Mouse (Mus musculus) right cerebral cortex, postnatal 4 days (tissue): ENCODE data around the gene Ush1g.

Source experiments
- DNase-seq: peaks from one replicate; pipeline ENCODE4 v3.0.0-alpha.2; 2022

Gene Ush1g

GRCm38 (mm10) chr11:115286201-115286993 is 35.4 kb downstream of the Ush1g start:
- peak; percentile 37 for DNase-seq

DNA sequence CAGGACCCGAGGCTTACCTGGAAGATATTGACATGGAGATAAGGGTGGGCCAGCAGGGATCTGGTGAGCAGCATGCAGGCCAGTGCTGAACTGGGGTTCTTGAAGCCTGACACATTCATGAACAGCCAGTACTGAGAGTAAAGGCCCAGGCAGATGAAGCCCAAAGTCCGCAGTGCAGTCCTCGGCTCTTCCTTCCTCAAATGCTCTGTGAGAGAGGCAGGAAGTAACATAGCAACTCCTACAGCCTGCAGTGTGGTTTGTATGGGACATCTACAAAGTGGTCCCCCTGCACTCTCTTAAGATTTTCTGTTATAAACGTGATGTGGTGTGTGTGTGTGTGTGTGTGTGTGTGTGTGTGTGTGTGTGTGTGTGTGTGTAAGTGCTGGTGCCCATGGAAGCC is 36.6 kb downstream of the Ush1g start:
- no peak for DNase-seq

DNA sequence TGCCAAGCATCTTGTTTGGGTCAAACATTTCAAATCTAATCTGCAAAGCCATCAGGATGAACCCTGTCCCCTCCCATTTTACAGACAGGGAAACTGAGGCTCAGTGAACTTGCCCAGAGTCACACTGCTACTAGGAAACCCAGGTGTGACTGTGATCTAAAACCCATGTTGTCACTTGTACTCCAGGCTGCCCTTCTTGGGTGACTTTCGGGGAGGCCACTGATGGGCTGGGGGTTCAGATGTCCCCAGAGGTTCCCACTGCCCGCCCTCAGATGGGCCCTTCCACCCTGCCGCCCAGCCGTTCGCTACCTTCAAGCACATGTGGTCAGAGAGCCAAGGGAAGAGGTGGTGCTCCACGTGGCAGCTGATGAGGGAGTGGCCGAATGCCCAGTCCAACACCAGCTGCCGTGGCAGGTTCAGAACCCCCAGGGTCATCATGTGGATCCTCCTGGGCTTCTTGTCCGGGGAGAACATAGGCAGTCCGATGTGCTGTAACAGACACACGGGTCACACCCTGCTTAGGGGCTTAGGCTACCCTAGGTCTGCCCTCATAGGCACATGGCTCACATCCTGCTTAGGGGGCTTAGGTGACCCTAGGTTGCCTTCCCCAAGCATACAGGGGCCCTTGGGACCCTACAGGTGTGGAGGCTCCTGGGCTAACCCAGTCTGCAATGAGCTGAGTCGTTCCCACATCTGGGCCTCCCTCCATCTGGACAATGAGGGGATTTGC is 37.8 kb downstream of the Ush1g start:
- DNase-seq, result no peak

- no peak for DNase-seq
Measured at GRCm38 (mm10) chr11:115283486-115283765, 38.4 kb downstream of the Ush1g start.

- no peak for DNase-seq
Measured at GRCm38 (mm10) chr11:115282723-115283485, 38.9 kb downstream of the Ush1g start.

DNA sequence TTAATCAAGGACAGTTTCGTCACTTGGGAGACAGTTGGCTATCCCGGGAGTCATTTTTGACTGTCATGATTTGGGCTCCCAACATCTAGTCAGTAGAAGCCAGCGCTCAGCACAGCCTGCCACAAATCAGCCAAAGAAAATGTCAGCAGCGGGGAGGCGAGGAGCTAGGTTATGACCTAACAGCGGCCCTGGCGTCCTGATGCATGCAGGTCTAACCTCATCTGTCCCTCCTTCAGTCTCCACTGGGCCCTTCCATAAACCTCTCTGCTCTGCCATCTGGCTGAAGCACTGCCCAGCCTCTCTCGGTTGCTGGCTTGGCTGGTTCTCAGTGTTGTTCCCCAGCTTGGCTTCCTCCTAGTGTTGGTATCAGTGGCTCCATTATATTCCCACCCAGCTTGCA is 39.5 kb downstream of the Ush1g start:
- no peak for DNase-seq

DNA sequence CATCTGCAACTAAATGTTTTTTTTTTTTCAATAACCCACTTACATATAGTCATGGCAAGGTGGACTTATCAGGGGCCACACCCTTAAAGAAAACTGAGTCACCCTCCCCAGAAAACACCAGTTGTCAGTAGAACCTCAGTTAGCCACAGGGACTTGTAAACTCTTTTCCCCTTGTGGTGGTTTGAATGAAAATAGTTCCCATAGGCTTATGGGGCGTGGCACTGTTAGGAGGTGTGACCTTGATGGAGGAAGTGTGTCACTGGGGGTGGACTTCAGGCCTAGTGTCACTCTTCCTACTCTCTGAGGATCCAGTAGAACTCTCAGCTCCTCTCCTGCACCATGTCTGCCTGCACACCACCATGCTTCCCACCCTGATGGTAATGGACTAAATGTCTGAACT is 42.1 kb downstream of the Ush1g start:
- DNase-seq, result no peak

DNA sequence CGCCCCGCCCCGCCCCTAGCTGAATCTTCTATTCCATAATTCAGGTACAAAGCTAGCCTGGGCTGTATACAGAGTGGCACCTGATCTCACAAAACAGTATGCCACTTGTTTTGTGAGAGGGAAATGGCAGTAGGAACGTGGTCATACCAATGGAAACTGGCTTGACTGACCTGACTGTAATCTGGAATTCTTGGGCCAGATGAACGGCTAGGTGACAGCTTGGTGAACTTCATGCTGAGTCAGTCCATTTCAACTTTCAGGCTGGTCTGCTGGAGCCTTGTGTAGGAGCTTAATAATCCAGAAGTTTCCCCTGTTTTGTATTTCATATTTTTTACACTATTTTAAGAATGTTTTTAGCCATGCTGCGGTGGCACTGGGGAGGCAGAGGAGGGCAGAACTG is 43.7 kb downstream of the Ush1g start:
- no peak for DNase-seq

GRCm38 (mm10) chr11:115277604-115277975 is 44.3 kb downstream of the Ush1g start:
- DNase-seq, result no peak

- peak; percentile 94 for DNase-seq
Measured at GRCm38 (mm10) chr11:115276780-115277603, 44.8 kb downstream of the Ush1g start, which contains the start of gene Fdxr. Gene Fdxr, minus strand, starts transcription at chr11:115277050.

DNA sequence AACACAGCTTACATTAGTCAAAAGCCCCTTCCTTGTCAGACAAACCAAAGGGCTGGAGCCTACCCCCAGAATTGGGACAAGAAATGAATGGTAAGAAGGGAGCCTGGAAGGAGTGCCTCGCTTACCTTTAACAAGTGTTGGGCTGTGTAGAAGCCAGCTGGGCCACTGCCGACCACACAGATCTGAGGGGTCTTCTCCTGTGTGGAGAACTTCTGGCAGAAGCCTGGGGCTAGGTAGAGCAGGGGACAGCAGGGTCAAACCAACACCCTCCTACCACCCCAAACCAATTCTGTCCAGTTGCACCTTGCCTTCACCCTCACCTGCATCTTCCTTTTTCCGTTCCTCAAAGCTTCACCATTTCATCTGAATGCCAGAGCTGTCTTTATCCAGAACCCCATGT is 45.9 kb downstream of the Ush1g start:
- DNase-seq, result no peak

- DNase-seq, result no peak
Measured at GRCm38 (mm10) chr11:115275509-115275908, 46.3 kb downstream of the Ush1g start.

- no peak for DNase-seq
Measured at GRCm38 (mm10) chr11:115274771-115275170, 47.1 kb downstream of the Ush1g start.

DNA sequence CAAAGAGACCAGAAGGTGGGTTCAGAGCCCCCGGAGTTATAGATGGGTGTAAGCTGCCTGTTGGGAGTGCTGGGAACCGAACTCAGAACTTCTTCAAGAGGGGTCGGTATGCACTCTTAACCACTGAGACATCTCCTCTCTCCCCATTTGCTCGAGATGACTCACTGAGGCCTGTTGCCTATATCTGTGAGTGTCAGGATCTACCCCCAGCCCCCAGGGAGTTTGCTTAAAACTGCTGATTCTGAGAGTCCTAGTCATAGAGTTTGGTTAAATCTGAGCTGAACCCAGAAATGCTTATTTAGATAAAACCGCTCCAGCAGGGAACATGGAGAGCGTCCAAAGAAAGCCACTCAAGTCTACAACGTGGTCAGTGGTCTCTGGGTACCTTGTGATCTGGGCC is 47.7 kb downstream of the Ush1g start:
- DNase-seq, result no peak

GRCm38 (mm10) chr11:115273735-115274134 is 48.1 kb downstream of the Ush1g start:
- no peak for DNase-seq

GRCm38 (mm10) chr11:115272894-115273498 is 48.8 kb downstream of the Ush1g start:
- no peak for DNase-seq

GRCm38 (mm10) chr11:115271481-115271880 is 50.4 kb downstream of the Ush1g start:
- DNase-seq, result no peak

- DNase-seq, result no peak
Measured at GRCm38 (mm10) chr11:115271052-115271451, 50.8 kb downstream of the Ush1g start.

DNA sequence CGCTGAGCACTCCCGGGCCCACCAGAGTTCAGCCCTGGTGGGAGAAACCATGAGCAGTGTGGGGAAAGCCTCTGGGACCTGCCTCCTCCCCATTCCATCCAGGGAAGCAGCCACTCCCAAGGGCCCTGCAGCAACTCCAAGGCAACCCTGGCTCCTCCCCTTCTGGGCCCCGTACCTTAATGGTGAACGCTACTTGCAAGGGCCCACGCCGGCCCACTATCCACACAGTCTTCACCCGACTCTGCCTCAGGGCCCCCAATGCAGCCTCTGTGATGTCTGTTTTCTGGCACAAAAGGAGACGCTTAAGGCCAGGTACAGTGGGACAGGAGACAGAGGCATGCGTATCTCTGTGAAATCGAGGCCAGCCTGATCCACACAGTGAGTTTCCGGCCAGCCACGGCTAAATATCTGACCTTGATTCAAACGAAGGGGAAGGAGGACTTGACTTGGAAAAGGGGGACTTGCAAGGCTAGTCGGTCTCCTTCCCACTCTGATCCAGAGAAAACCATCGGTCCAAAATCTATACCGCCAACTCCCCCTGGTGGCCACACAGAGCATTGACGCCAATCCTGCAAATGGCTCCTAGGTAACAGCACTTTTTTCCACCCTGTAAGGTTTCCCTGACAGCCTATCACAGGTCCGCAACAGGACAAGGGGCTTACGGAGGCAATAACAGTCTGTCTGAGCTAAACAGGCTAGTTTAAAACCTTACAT is 51.5 kb downstream of the Ush1g start:
- DNase-seq, result peak; percentile 87

DNA sequence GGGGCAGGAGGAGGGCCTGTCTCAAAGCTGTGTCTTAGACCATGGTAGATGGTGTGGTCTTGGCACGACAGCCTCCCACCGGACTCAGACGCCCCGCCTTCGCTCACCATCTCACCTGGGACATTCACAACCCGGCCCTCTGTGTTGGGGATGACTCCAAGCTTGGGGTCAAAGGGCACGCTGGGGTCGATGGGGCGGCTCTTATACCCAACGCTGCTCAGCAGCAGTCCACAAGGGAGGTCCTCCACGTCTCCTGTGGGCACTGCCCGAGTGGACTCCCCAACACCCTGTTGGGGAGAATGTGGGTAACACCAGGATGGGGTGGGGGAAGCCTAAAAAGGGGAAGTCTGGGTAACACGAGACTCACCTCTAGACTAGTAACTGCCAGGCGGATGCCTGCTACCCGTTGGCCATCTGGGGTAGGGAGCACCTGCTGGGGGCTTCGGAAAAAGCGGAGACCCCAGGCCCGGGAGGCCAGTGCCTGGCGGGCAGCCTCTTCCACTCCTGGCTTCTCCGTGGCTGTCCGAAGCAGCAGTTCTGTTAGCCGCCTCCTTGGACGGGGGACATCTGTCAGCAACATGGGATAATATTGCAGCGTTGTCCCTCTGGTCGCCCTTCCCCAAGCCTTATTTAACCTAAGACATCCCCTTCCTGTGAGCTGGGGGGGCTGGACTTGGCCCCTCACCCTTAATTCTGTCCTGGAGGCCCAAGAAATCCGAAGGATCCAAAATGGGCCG is 52.3 kb downstream of the Ush1g start:
- DNase-seq, result no peak

DNA sequence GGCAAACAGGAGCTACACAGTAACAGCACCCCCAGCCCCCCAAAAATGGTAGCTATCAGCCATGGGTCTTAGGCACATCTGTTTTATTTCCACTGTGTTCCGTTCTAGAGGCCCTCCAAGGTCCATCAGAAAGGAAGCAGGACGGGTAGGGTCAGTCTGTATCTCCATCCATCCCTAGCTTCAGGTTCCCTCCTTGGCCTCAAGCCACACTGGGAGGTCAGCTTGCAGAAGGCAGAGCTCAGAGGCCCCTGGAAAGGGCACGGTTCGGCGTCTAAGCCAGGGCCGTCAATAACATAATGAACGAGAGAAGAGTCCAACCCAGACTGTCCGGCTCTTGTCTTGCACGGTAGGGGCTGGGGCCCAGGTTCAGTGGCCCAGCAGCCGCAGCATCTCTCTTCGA is 53.9 kb downstream of the Ush1g start:
- no peak for DNase-seq
